Mouse (Mus musculus) C2C12 (cell line): ENCODE results near the gene Cfdp1.

Source experiments
- CTCF ChIP-seq: IDR thresholded peaks from one replicate; pipeline ENCODE4 v1.5.1; 2011; ENCODE audit not compliant: control insufficient read depth, insufficient read depth, insufficient read length
- MYOD1 ChIP-seq: IDR thresholded peaks from one replicate; pipeline ENCODE4 v1.6.1; 2011; ENCODE audit warnings: low read depth; ENCODE audit not compliant: control insufficient read depth, insufficient read length

DNA sequence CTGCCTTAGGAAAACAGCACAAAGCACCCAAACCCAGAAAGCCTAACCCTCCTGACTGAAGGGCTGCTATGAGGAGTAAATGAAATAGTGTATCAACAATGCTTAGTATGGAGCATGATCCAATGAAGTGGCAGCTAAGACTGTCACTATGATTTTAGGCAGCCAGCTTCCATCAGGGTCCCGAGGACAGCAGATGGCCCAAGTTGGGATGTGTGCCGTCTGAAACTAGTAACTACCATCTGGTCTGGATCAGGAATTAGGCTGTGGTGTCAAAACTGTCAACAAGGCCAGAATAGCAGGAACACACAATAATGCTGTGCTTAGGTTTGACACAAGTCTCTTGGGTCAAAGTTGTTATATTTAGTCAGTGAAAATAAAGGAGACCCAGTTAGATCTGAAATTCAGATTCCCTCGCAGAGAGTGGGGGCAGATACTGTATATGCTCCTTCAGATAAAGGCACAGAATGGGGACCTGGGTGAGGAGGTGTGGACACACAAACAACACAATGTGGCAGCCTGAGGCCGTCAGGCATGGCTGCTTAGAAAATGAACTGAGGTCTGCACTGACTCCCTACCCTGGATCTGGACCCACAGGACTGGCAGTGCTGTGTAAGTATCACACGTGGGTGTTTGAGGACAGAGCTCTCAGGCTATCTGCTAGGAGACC lies 83.0 kb downstream of the Cfdp1 start:
- TF ChIP-seq CTCF, result no peak
- TF ChIP-seq MYOD1, result no peak
